In the genomic region with DNA sequence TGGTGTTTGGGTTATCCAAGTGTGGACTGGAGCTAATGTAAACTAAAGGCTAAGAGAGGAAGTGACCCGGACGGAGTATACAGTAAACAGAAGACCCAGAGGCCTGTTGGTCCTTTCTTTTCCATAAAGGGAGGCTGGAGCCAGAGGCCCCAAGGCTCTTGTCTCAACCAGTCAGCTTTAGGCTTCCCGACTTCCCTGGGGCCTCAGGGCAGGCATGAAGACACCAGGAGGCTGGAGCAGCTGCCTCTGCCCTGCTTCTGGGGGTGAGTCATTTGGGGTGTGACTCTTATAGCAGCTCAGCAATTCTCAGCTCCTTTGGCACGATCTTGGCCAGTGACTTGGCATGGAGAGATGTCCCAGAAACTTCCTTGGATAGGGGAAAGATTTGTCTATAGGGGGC, we compare ENCODE assay signal across 9 mouse cellular contexts.
DNase-seq lines count a peak whose midpoint lies in the region; ATAC-seq and TF ChIP-seq lines count a peak whose summit lies in the region.
"Had no signal": no experiment of that assay in that cellular context is flagged by ENCODE, and none has a peak within 500 bp of the region (broad histone marks: within the 10 kb centered on the region; RNA-seq: fewer than 3 reads in every experiment).

No protein-coding gene starts in this region.

- no peaks in the 10 kb centered on the region for H3K9me3 ChIP-seq in intestine, postnatal 0 days (ENCODE audit: control insufficient read depth)
- H3K9me3 ChIP-seq: liver, embryonic 13.5 days had no signal

- no peak for TF ChIP-seq CTCF in intestine, postnatal 0 days (IDR thresholded peaks at IDR 0.05; ENCODE audit: low read depth)

- peak overlapping the region; percentile 54; the same call in 1 of the 2 replicates for H3K27ac ChIP-seq in intestine, postnatal 0 days (ENCODE audit: low read depth, low read length)
- H3K27ac ChIP-seq: liver, embryonic 13.5 days had no signal

- no peak overlapping the region for H3K4me3 ChIP-seq in intestine, postnatal 0 days (ENCODE audit: low read depth, low read length)
- H3K4me3 ChIP-seq: liver, embryonic 13.5 days had no signal

- WGBS in intestine, postnatal 0 days, result 6% methylated on average over 4 of the region's 4 CpGs

- peak; percentile 40; the same call in 1 of the 2 replicates for ATAC-seq in intestine, postnatal 0 days
- no peak for ATAC-seq in granulocyte monocyte progenitor cell, adult 5-6 weeks (replicated peaks; ENCODE audit: poor library complexity, severe bottlenecking)

- no peak overlapping the region for H3K9ac ChIP-seq in intestine, postnatal 0 days (ENCODE audit: low read depth, low read length)
- H3K9ac ChIP-seq: liver, embryonic 13.5 days had no signal

- H3K4me1 ChIP-seq in intestine, postnatal 0 days (replicated peaks; ENCODE audit: control insufficient read depth, insufficient read depth, low read length), result 0 out of 2 replicates have a peak, but pooled peaks cover 2% of the 10 kb centered on the region

- H3K4me2 ChIP-seq in intestine, postnatal 0 days (replicated peaks; ENCODE audit: low read depth), result no peak overlapping the region
- H3K4me2 ChIP-seq: liver, embryonic 13.5 days had no signal

- H3K36me3 ChIP-seq in intestine, postnatal 0 days (ENCODE audit: control insufficient read depth, insufficient read depth), result no peaks in the 10 kb centered on the region
- H3K36me3 ChIP-seq: liver, embryonic 13.5 days had no signal

- H3K27me3 ChIP-seq in intestine, postnatal 0 days (replicated peaks; ENCODE audit: control insufficient read depth, insufficient read depth, low read length), result no peaks in the 10 kb centered on the region
- H3K27me3 ChIP-seq: liver, embryonic 13.5 days had no signal

- DNase-seq in heart, adult 11 months, result peak; percentile 98
- DNase-seq in heart, adult 8-10 months (ENCODE audit: low spot score), result no peak
- peak; percentile 54 to 67 for DNase-seq in urinary bladder, postnatal 36 days (ENCODE audit: low spot score in 2 of 2)
- DNase-seq in urinary bladder, adult 2 months (ENCODE audit: low spot score), result no peak
- DNase-seq in neural tube, embryonic 10.5 days (ENCODE audit: extremely low spot score, low spot score), result no peak
- no peak for DNase-seq in right cerebral cortex, postnatal 25 days
- DNase-seq: liver, embryonic 13.5 days had no signal

Comparison
In these comparisons a context has a peak if more than half of its experiments do, and no peak if none do; other contexts are left out.
1. DNase-seq: peak in heart, adult 11 months (single experiment) and urinary bladder, postnatal 36 days (2 of 2); none in heart, adult 8-10 months (single experiment), urinary bladder, adult 2 months (single experiment), neural tube, embryonic 10.5 days (single experiment) and right cerebral cortex, postnatal 25 days (single experiment).